Mouse (Mus musculus) limb, embryonic 10.5 days (tissue): Measurements from ENCODE around the gene Slc25a14. TPM values are rescaled to one million over a fixed set of nuclear protein-coding genes. Genes with fewer than 3 reads are reported as not detected.
A peak's percentile ranks its signal among the peaks of the same experiment; 100 is the strongest.

Experiments
- DNase-seq: peaks from one replicate; pipeline ENCODE4 v3.0.0-alpha.2; 2017; ENCODE audit warnings: low spot score
- H3K27ac ChIP-seq: fragments of 300-500 bp; sonication (generic); 2 replicates; pipeline ENCODE4 v1.5.1; 2016; ENCODE audit warnings: mild to moderate bottlenecking
- H3K27me3 ChIP-seq: fragments of 300-500 bp; sonication (generic); 2 replicates; pipeline ENCODE4 v1.6.1; 2016; ENCODE audit warnings: low read depth, mild to moderate bottlenecking; ENCODE audit not compliant: poor library complexity, severe bottlenecking
- H3K36me3 ChIP-seq: fragments of 300-500 bp; sonication (generic); 2 replicates; pipeline ENCODE4 v1.6.1; 2016; ENCODE audit warnings: mild to moderate bottlenecking, moderate library complexity
- H3K4me1 ChIP-seq: fragments of 300-500 bp; sonication (generic); 2 replicates; pipeline ENCODE4 v1.6.1; 2016
- H3K4me3 ChIP-seq: fragments of 300-500 bp; sonication (generic); 2 replicates; pipeline ENCODE4 v1.5.1; 2016; ENCODE audit warnings: mild to moderate bottlenecking, moderate library complexity
- H3K9me3 ChIP-seq: fragments of 300-500 bp; sonication (generic); replicated peaks from 2 replicates; pipeline ENCODE4 v1.6.1; 2016; ENCODE audit warnings: mild to moderate bottlenecking
- WGBS: fragments of 180-500 bp; shearing (Covaris S2); methylation state at CpG from one replicate; pipeline ENCODE4 v1.1.7; 2016; 5-methylcytosine and 5-hydroxymethylcytosine counted together
- polyA plus RNA-seq: library from polyadenylated mRNA; unstranded; fragments of >200 nt; fragmentation: Nextera tagmentation; extraction: Ambion mirVana; gene quantifications from 2 replicates; pipeline ENCODE4 v1.2.1, GENCODE M21; 2016

The Slc25a14 gene
- polyA plus RNA-seq = 16.2 and 18.1 TPM in 2 replicates

- 17% methylated on average over 38 of the region's 38 CpGs for WGBS
- peak; percentile 80 for DNase-seq
- Histone ChIP-seq H3K27me3 (0 out of 2 replicates have a peak, but pooled peaks cover 4% of the 10 kb centered on the region), H3K4me3 (peak within 1 kb of the TSS; percentile 59), H3K9me3 (no peaks in the 10 kb centered on the region), H3K27ac (peak within 1 kb of the TSS; percentile 85), H3K4me1 (no peaks in the 10 kb centered on the region; the same call in 1 of the 2 replicates), H3K36me3 (no peaks in the 10 kb centered on the region)
Observed at GRCm38 (mm10) chrX:48623379-48624053, at the start of gene Slc25a14. Gene Slc25a14 (plus strand): TSS chrX:48623413.

- DNase-seq = no peak
- H3K27ac ChIP-seq = no peak overlapping the region
- no peaks in the 10 kb centered on the region for H3K9me3 ChIP-seq
- peaks cover 75% of the 10 kb centered on the region for H3K36me3 ChIP-seq
- H3K27me3 ChIP-seq = no peaks in the 10 kb centered on the region
- no peaks in the 10 kb centered on the region for H3K4me1 ChIP-seq
- H3K4me3 ChIP-seq = no peak overlapping the region
Observed at GRCm38 (mm10) chrX:48583332-48583731, 39.9 kb upstream of the Slc25a14 start.

GRCm38 (mm10) chrX:48593721-48594098, 29.5 kb upstream of the Slc25a14 start:
- no peak for DNase-seq
- peak overlapping the region; percentile 68 for H3K4me3 ChIP-seq
- no peaks in the 10 kb centered on the region for H3K4me1 ChIP-seq
- 12% methylated on average over 14 of the region's 15 CpGs for WGBS
- H3K27me3 ChIP-seq = no peaks in the 10 kb centered on the region
- H3K36me3 ChIP-seq = peaks cover 34% of the 10 kb centered on the region
- H3K27ac ChIP-seq = peak overlapping the region; percentile 90
- no peaks in the 10 kb centered on the region for H3K9me3 ChIP-seq

GRCm38 (mm10) chrX:48594099-48594760, 29.0 kb upstream of the Slc25a14 start, which contains the start of gene Zfp280c:
Gene Zfp280c (minus strand): TSS chrX:48594504.
- H3K27me3 ChIP-seq = no peaks in the 10 kb centered on the region
- 10% methylated on average over 45 of the region's 45 CpGs for WGBS
- peak within 1 kb of the TSS; percentile 68 for H3K4me3 ChIP-seq
- H3K36me3 ChIP-seq = peaks cover 29% of the 10 kb centered on the region
- DNase-seq = peak; percentile 74
- H3K9me3 ChIP-seq = no peaks in the 10 kb centered on the region
- no peaks in the 10 kb centered on the region for H3K4me1 ChIP-seq
- H3K27ac ChIP-seq = peak within 1 kb of the TSS; percentile 90

- Histone ChIP-seq H3K9me3 (no peaks in the 10 kb centered on the region), H3K27me3 (no peaks in the 10 kb centered on the region), H3K4me3 (no peak overlapping the region), H3K4me1 (no peaks in the 10 kb centered on the region), H3K36me3 (peaks cover 11% of the 10 kb centered on the region), H3K27ac (no peak overlapping the region)
- no peak for DNase-seq
- 78% methylated on average over 9 of the region's 9 CpGs for WGBS
Observed at GRCm38 (mm10) chrX:48596053-48596452, 27.2 kb upstream of the Slc25a14 start.

GRCm38 (mm10) chrX:48596906-48597305, 26.3 kb upstream of the Slc25a14 start:
- Histone ChIP-seq H3K4me3 (no peak overlapping the region), H3K4me1 (no peaks in the 10 kb centered on the region), H3K27ac (no peak overlapping the region), H3K36me3 (peaks cover 3% of the 10 kb centered on the region), H3K9me3 (no peaks in the 10 kb centered on the region), H3K27me3 (no peaks in the 10 kb centered on the region)
- 90% methylated on average over 5 of the region's 5 CpGs for WGBS
- no peak for DNase-seq

GRCm38 (mm10) chrX:48604872-48605271, 18.3 kb upstream of the Slc25a14 start:
- Histone ChIP-seq H3K4me3 (no peak overlapping the region), H3K4me1 (no peaks in the 10 kb centered on the region), H3K27ac (no peak overlapping the region), H3K9me3 (no peaks in the 10 kb centered on the region), H3K36me3 (no peaks in the 10 kb centered on the region), H3K27me3 (no peaks in the 10 kb centered on the region)
- DNase-seq = no peak
- 48% methylated on average over 2 of the region's 2 CpGs for WGBS

GRCm38 (mm10) chrX:48623049-48623378, 199 bp upstream of the Slc25a14 start:
- 17% methylated on average over 4 of the region's 4 CpGs for WGBS
- no peak for DNase-seq
- Histone ChIP-seq H3K36me3 (no peaks in the 10 kb centered on the region), H3K27ac (peak overlapping the region; percentile 85), H3K27me3 (0 out of 2 replicates have a peak, but pooled peaks cover 4% of the 10 kb centered on the region), H3K4me1 (no peaks in the 10 kb centered on the region; the same call in 1 of the 2 replicates), H3K9me3 (no peaks in the 10 kb centered on the region), H3K4me3 (peak overlapping the region; percentile 59)

- peak overlapping the region; percentile 85 for H3K27ac ChIP-seq
- peak overlapping the region; percentile 59 for H3K4me3 ChIP-seq
Observed at GRCm38 (mm10) chrX:48624054-48624420, 824 bp downstream of the Slc25a14 start.

GRCm38 (mm10) chrX:48637032-48637431, 13.8 kb downstream of the Slc25a14 start:
- Histone ChIP-seq H3K4me3 (no peak overlapping the region), H3K27ac (no peak overlapping the region), H3K4me1 (no peaks in the 10 kb centered on the region), H3K36me3 (peaks cover 4% of the 10 kb centered on the region; the same call in 1 of the 2 replicates), H3K9me3 (no peaks in the 10 kb centered on the region), H3K27me3 (no peaks in the 10 kb centered on the region)
- no peak for DNase-seq
- 60% methylated on average over 2 of the region's 2 CpGs for WGBS

More at GRCm38 (mm10) chrX:48624054-48624420, 824 bp downstream of the Slc25a14 start:
- no peak for DNase-seq
- 22% methylated on average over 9 of the region's 9 CpGs for WGBS
- H3K27me3 ChIP-seq = 0 out of 2 replicates have a peak, but pooled peaks cover 4% of the 10 kb centered on the region
- no peaks in the 10 kb centered on the region for H3K9me3 ChIP-seq
- H3K4me1 ChIP-seq = no peaks in the 10 kb centered on the region; the same call in 1 of the 2 replicates
- no peaks in the 10 kb centered on the region for H3K36me3 ChIP-seq

GRCm38 (mm10) chrX:48644122-48644521, 20.9 kb downstream of the Slc25a14 start:
- H3K4me3 ChIP-seq = no peak overlapping the region
- DNase-seq = peak; percentile 28
- 91% methylated on average over 2 of the region's 2 CpGs for WGBS
- H3K27ac ChIP-seq = no peak overlapping the region
- no peaks in the 10 kb centered on the region for H3K9me3 ChIP-seq
- H3K36me3 ChIP-seq = no peaks in the 10 kb centered on the region
- H3K4me1 ChIP-seq = no peaks in the 10 kb centered on the region
- no peaks in the 10 kb centered on the region for H3K27me3 ChIP-seq

- H3K36me3 ChIP-seq = no peaks in the 10 kb centered on the region
- no peaks in the 10 kb centered on the region for H3K27me3 ChIP-seq
- 24% methylated on average over 6 of the region's 6 CpGs for WGBS
- DNase-seq = no peak
- no peak overlapping the region for H3K4me3 ChIP-seq
- H3K9me3 ChIP-seq = no peaks in the 10 kb centered on the region
- no peak overlapping the region for H3K27ac ChIP-seq
- 0 out of 2 replicates have a peak, but pooled peaks cover 3% of the 10 kb centered on the region for H3K4me1 ChIP-seq
Observed at GRCm38 (mm10) chrX:48666807-48667206, 43.6 kb downstream of the Slc25a14 start.

- WGBS = 85% methylated on average over 3 of the region's 3 CpGs
- no peak overlapping the region for H3K27ac ChIP-seq
- H3K27me3 ChIP-seq = no peaks in the 10 kb centered on the region
- no peak overlapping the region for H3K4me3 ChIP-seq
- 0 out of 2 replicates have a peak, but pooled peaks cover 3% of the 10 kb centered on the region for H3K4me1 ChIP-seq
- H3K36me3 ChIP-seq = no peaks in the 10 kb centered on the region
- no peaks in the 10 kb centered on the region for H3K9me3 ChIP-seq
- DNase-seq = no peak
Observed at GRCm38 (mm10) chrX:48669588-48669987, 46.4 kb downstream of the Slc25a14 start.
